Mouse (Mus musculus) urinary bladder, postnatal 4 days (tissue): ENCODE measurements around the gene Map2.

Source experiments
- DNase-seq, 2 experiments: peaks; one replicate each; pipeline ENCODE4 v3.0.0; 2021 to 2022; ENCODE audit warnings: low spot score in 2 of 2

Map2 gene

GRCm38 (mm10) chr1:66175041-66175665 lies at the start of gene Map2:
TSS of gene Map2 (plus strand) at chr1:66175273.
- peak; percentile 73 to 79 for DNase-seq

GRCm38 (mm10) chr1:66133014-66133413 lies 42.1 kb upstream of the Map2 start:
- DNase-seq = no peak

GRCm38 (mm10) chr1:66135324-66135723 lies 39.7 kb upstream of the Map2 start:
- DNase-seq = no peak

GRCm38 (mm10) chr1:66140686-66141085 lies 34.4 kb upstream of the Map2 start:
- no peak for DNase-seq

GRCm38 (mm10) chr1:66145180-66145579 lies 29.9 kb upstream of the Map2 start:
- no peak for DNase-seq

GRCm38 (mm10) chr1:66148825-66149514 lies 26.1 kb upstream of the Map2 start:
- no peak for DNase-seq

GRCm38 (mm10) chr1:66150806-66151205 lies 24.3 kb upstream of the Map2 start:
- DNase-seq = no peak

- DNase-seq = no peak
Observed at GRCm38 (mm10) chr1:66157135-66157534, 17.9 kb upstream of the Map2 start.

GRCm38 (mm10) chr1:66157589-66157988 lies 17.5 kb upstream of the Map2 start:
- DNase-seq = no peak

- no peak for DNase-seq
Observed at GRCm38 (mm10) chr1:66164648-66165047, 10.4 kb upstream of the Map2 start.

- DNase-seq = no peak
Observed at GRCm38 (mm10) chr1:66168722-66169121, 6.4 kb upstream of the Map2 start.

- DNase-seq = no peak
Observed at GRCm38 (mm10) chr1:66172127-66172526, 2.9 kb upstream of the Map2 start.

- DNase-seq = no peak
Observed at GRCm38 (mm10) chr1:66173630-66174029, 1.4 kb upstream of the Map2 start.

GRCm38 (mm10) chr1:66176012-66176837 lies 1.2 kb downstream of the Map2 start:
- no peak for DNase-seq

- no peak for DNase-seq
Observed at GRCm38 (mm10) chr1:66176838-66177105, 1.7 kb downstream of the Map2 start.

- no peak for DNase-seq
Observed at GRCm38 (mm10) chr1:66177489-66178170, 2.6 kb downstream of the Map2 start.

GRCm38 (mm10) chr1:66187016-66187681 lies 12.1 kb downstream of the Map2 start:
- DNase-seq = no peak

- no peak for DNase-seq
Observed at GRCm38 (mm10) chr1:66192401-66192800, 17.3 kb downstream of the Map2 start.

- DNase-seq = no peak
Observed at GRCm38 (mm10) chr1:66192891-66193290, 17.8 kb downstream of the Map2 start.

GRCm38 (mm10) chr1:66195040-66195726 lies 20.1 kb downstream of the Map2 start:
- no peak for DNase-seq

- no peak for DNase-seq
Observed at GRCm38 (mm10) chr1:66196240-66196639, 21.2 kb downstream of the Map2 start.
